Mouse (Mus musculus) limb, embryonic 15.5 days (tissue): Measurements from ENCODE around the gene D630039A03Rik. TPM values are rescaled to one million over a fixed set of nuclear protein-coding genes. Genes with fewer than 3 reads are reported as not detected.
A peak's percentile ranks its signal among the peaks of the same experiment; 100 is the strongest.

Experiments used
- ATAC-seq: fragments of 200-750 bp; cut with Nextera tagmentation; 2 replicates; pipeline ENCODE4 v1.8.0; 2017; ENCODE audit warnings: low read depth, moderate TSS enrichment; ENCODE audit not compliant: insufficient number of reproducible peaks, low FRiP score, low TSS enrichment
- H3K27ac ChIP-seq: fragments of 300-500 bp; sonication (generic); 2 replicates; pipeline ENCODE4 v1.5.1; 2015; ENCODE audit warnings: moderate library complexity, mild to moderate bottlenecking, inconsistent platforms
- H3K27me3 ChIP-seq: fragments of 300-500 bp; sonication (generic); 2 replicates; pipeline ENCODE4 v1.6.1; 2015; ENCODE audit warnings: inconsistent platforms
- H3K36me3 ChIP-seq: fragments of 300-500 bp; sonication (generic); 2 replicates; pipeline ENCODE4 v1.6.1; 2015; ENCODE audit warnings: inconsistent platforms
- H3K4me1 ChIP-seq: fragments of 300-500 bp; sonication (generic); 2 replicates; pipeline ENCODE4 v1.6.1; 2015; ENCODE audit warnings: inconsistent platforms
- H3K4me2 ChIP-seq: fragments of 300-500 bp; sonication (generic); 2 replicates; pipeline ENCODE4 v1.6.1; 2015; ENCODE audit warnings: mild to moderate bottlenecking, inconsistent platforms
- H3K4me3 ChIP-seq: fragments of 300-500 bp; sonication (generic); 2 replicates; pipeline ENCODE4 v1.5.1; 2015; ENCODE audit warnings: mild to moderate bottlenecking, inconsistent platforms
- H3K9ac ChIP-seq: fragments of 300-500 bp; sonication (generic); 2 replicates; pipeline ENCODE4 v1.6.1; 2015; ENCODE audit warnings: inconsistent platforms
- H3K9me3 ChIP-seq: fragments of 300-500 bp; sonication (generic); 2 replicates; pipeline ENCODE4 v1.6.1; 2016; ENCODE audit warnings: inconsistent platforms
- WGBS: fragments of 180-500 bp; shearing (Covaris S2); methylation state at CpG from one replicate; pipeline ENCODE4 v1.1.7; 2015; 5-methylcytosine and 5-hydroxymethylcytosine counted together
- polyA plus RNA-seq: library from polyadenylated mRNA; unstranded; fragments of >200 nt; fragmentation: Nextera tagmentation; extraction: Ambion mirVana; gene quantifications from 2 replicates; pipeline ENCODE4 v1.2.1, GENCODE M21; 2015

D630039A03Rik gene
- polyA plus RNA-seq = 0.12 and 0.14 TPM in 2 replicates

DNA sequence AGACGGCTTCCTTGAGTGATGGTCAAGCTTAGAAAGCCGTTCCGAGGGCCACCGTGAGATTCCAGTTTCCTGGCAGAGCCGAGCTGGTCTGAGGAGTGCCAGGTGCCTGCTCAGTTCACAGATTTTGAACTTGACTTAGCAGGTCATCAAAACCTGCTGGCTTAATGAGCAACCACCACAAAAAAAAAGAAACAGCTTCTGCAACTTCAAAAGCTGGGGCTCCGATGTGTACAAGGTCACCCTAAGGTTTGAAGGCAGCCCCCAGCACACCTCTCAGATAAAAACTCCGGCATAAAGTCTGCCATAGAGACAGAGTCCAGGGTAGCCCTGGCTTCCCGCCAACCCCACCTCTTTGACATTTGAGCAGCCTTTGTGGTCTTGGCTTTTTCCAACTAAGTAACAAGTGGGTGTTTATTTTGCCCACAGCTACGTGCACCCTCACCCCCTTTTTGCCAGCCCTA is at the start of gene D630039A03Rik:
Gene D630039A03Rik, minus strand, starts transcription at position 97 of the 461 bp plus-strand sequence.
- Histone ChIP-seq H3K4me3 (no peak within 1 kb of the TSS), H3K36me3 (no peaks in the 10 kb centered on the region), H3K27ac (no peak within 1 kb of the TSS), H3K4me2 (peak within 1 kb of the TSS; percentile 33), H3K9me3 (no peaks in the 10 kb centered on the region), H3K9ac (no peak within 1 kb of the TSS), H3K4me1 (peaks cover 28% of the 10 kb centered on the region), H3K27me3 (no peaks in the 10 kb centered on the region)
- ATAC-seq = no peak
- 11% methylated on average over 9 of the region's 9 CpGs for WGBS

DNA sequence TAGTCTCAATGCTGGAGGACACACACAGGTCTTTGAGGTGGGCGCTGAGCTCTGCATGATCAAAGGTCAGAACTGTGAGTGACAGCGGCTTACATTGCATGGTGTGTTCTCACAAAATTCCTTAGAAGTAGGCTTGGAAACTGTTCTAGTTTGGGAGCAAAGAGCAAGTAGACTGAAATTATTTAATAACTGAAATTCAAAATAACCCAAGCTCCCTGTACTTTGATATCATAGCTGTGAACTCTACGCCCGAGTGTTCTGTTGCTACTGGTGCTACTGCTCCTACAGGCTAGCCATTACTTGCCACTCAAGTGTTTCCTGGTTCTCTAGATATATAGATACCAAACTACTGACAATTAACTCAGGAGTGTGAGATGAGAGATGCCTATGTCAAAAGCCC is 49.4 kb upstream of the D630039A03Rik start:
- ATAC-seq = no peak
- H3K36me3 ChIP-seq = no peaks in the 10 kb centered on the region
- no peaks in the 10 kb centered on the region for H3K9me3 ChIP-seq
- H3K4me2 ChIP-seq = no peak overlapping the region
- no peak overlapping the region for H3K4me3 ChIP-seq
- H3K4me1 ChIP-seq = no peaks in the 10 kb centered on the region
- no peak overlapping the region for H3K27ac ChIP-seq
- WGBS = 90% methylated on average over 4 of the region's 4 CpGs
- H3K27me3 ChIP-seq = no peaks in the 10 kb centered on the region
- no peak overlapping the region for H3K9ac ChIP-seq

- H3K36me3 ChIP-seq = no peaks in the 10 kb centered on the region
- no peaks in the 10 kb centered on the region for H3K27me3 ChIP-seq
- WGBS = 61% methylated on average over 1 of the region's 1 CpGs
- no peak for ATAC-seq
- no peak overlapping the region for H3K4me2 ChIP-seq
- H3K9ac ChIP-seq = no peak overlapping the region
- no peak overlapping the region for H3K27ac ChIP-seq
- H3K9me3 ChIP-seq = no peaks in the 10 kb centered on the region
- H3K4me3 ChIP-seq = no peak overlapping the region
- no peaks in the 10 kb centered on the region for H3K4me1 ChIP-seq
Observed at GRCm38 (mm10) chr4:57964143-57964542, 48.0 kb upstream of the D630039A03Rik start.

DNA sequence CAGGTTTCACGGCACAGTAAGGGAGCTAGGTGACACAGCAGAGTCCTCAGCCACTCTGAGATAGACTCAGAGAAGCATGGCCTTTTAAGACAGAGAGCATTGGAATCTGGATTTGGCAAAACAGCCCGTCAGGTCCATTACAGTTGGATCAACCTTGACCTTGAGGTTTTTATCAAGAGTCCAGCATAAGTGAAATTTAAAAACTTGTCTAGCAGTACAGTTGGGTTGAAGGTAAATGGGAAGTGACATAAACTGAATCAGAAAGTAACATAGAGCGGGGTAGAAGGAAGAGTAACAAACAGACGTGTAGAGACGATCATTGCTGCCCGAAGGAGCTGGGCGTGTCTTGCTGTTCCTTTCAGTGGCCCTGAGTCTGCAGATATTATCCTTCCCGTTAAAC is 43.0 kb upstream of the D630039A03Rik start:
- no peak for ATAC-seq
- no peaks in the 10 kb centered on the region for H3K27me3 ChIP-seq

GRCm38 (mm10) chr4:57958098-57958497 is 42.0 kb upstream of the D630039A03Rik start:
- 38% methylated on average over 9 of the region's 9 CpGs for WGBS
- no peak overlapping the region for H3K27ac ChIP-seq
- no peaks in the 10 kb centered on the region for H3K27me3 ChIP-seq
- no peak overlapping the region for H3K4me3 ChIP-seq
- no peaks in the 10 kb centered on the region for H3K36me3 ChIP-seq
- no peak for ATAC-seq
- peaks cover 21% of the 10 kb centered on the region for H3K4me1 ChIP-seq
- no peak overlapping the region for H3K9ac ChIP-seq
- no peak overlapping the region for H3K4me2 ChIP-seq
- no peaks in the 10 kb centered on the region for H3K9me3 ChIP-seq

More for the DNA sequence above, 43.0 kb upstream of the D630039A03Rik start:
- Histone ChIP-seq H3K27ac (no peak overlapping the region), H3K4me1 (peaks cover 16% of the 10 kb centered on the region), H3K4me2 (no peak overlapping the region), H3K9me3 (no peaks in the 10 kb centered on the region), H3K36me3 (no peaks in the 10 kb centered on the region), H3K4me3 (no peak overlapping the region), H3K9ac (no peak overlapping the region)
- 79% methylated on average over 8 of the region's 8 CpGs for WGBS

DNA sequence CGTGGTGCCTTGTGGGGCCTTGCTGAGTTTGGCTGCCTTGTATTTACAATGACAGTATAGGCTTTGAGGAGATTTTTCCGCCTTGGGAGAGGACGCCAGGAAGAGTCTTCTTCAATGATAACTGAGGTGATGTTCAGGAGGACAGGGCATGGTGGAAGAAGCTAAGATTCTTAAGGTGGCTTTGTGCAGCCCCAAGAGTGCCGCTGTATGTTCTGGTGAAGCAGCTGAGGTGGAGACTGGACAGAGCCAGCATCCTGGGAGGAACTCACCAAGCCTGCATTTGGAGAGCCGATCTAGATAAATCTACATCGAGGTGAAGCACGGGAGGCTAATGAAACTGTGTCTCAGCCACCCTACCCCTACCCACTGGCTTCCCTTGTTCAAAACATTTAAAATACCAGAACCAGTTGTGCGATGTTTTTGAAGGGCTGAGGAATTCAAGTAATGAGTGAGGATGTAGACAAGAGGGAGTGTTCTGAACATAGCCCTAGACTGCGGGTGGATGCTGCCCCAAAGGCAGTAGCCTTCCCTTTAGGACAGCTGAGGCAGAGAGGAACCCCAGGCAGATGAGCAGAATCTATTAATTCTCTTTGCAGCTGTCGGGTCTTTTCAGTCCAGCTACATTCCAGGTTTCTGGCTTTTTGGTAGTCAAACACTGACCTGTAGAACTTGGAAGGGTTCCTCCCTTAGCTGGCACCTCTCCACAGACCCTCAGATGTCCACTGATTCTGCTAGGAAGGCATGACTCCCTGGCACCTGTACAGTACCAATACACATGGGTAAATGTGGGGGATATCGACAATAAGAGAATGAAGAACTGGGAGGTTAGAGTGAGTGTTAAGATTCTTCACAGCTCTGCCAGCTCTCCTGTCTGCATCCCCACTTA is 41.3 kb upstream of the D630039A03Rik start:
- Histone ChIP-seq H3K27me3 (no peaks in the 10 kb centered on the region), H3K9ac (0 out of 2 replicates have a peak overlapping the region, but pooled peaks have one; percentile 31), H3K4me3 (peak overlapping the region; percentile 89), H3K4me2 (peak overlapping the region; percentile 69), H3K27ac (peak overlapping the region; percentile 96), H3K4me1 (peaks cover 21% of the 10 kb centered on the region), H3K36me3 (no peaks in the 10 kb centered on the region), H3K9me3 (no peaks in the 10 kb centered on the region)
- no peak for ATAC-seq
- WGBS = 38% methylated on average over 11 of the region's 11 CpGs

DNA sequence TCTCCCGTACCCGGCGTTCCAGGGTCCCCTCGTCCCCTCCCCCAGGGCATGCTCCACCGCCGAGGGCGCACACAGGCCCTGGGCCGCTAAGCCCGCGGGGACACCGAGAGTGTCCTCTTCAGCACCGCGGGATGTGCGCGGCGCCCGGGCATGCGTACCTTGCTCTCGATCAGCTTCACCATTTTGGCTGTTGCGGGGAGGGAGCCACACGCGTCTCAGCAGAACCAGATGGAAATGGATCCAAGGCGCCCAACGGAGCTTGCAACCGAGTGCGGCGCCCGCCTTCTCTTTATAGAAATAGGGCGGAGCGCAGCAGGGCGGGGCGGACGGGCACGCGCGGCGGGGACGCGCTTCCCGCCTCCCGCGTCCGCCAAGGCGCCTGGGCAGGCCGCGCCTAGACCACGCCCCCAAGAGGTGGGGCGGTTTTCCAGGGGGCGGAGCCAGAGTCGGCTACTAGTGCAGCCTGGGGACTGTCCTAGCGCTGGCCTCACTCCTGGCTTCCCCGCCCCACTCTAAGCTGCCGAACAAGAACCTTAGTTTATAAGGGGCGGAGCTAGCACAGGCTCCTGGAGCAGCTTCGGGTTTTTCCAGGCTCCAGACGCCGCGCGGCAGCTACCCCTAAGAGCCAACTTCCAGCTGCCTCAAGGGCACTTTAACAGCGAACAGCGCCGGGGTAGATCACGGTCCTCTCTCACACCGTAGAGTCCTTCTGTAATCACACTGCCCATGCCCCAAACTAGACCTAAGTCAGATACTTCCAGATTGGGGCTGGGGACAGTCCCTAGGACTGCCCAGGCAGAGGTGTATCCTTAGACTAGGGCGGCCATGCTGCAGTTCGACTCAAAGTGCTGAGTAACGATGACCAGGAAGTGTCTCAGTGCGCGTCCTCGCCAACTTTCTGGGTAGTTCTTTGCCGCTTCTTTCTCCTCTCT is 40.2 kb upstream of the D630039A03Rik start, which contains the start of gene Txn1:
Gene Txn1, minus strand, starts transcription at position 383 of the 932 bp plus-strand sequence.
- H3K27me3 ChIP-seq = no peaks in the 10 kb centered on the region
- H3K27ac ChIP-seq = peak within 1 kb of the TSS; percentile 96
- H3K4me1 ChIP-seq = peaks cover 21% of the 10 kb centered on the region
- peak within 1 kb of the TSS; percentile 76 for H3K9ac ChIP-seq
- H3K36me3 ChIP-seq = peaks cover 8% of the 10 kb centered on the region
- under 1% methylated on average over 71 of the region's 71 CpGs for WGBS
- peak within 1 kb of the TSS; percentile 69 for H3K4me2 ChIP-seq
- ATAC-seq = peak; percentile 98
- no peaks in the 10 kb centered on the region for H3K9me3 ChIP-seq
- H3K4me3 ChIP-seq = peak within 1 kb of the TSS; percentile 89

DNA sequence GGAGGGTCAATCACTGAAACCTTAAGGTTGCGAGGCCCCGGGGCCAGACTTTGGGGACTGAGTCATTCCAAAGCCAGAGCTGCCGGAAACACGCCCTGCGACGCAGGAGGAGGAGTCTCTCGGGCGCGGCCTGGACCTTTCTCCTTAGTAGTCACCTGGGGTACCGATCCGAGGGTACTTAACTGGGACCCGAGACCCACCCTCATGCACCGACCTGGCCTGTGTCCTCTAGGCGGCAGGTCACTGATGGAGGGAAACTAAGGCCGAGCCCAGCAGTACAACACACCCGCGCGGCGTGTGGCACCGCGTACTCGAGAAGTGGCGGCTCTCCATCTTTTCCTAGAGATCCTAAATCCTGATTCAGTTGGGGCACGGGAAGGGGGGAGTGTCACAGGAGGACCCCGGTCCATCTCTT is 39.5 kb upstream of the D630039A03Rik start:
- Histone ChIP-seq H3K9ac (peak overlapping the region; percentile 76), H3K27ac (peak overlapping the region; percentile 93)
- WGBS = under 1% methylated on average over 25 of the region's 25 CpGs

DNA sequence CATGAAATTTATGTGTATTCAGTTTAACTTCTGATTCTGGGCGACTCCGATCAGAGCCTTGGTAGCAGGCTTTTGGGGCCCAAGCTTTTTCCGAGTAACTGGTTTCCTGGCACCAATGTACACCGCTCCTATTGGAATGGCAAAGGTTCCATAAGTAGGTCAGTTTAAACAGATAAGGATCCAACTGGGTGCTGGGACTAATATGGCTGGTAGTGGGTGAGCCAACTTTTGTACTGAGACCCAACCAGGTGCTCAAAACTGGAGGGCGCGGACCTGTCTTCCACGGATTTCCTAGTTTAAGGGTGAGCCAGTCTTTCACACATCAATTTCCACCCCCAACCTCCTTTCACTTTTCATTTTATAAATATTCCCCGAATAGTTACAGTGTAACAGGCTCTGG is 38.9 kb upstream of the D630039A03Rik start:
- 70% methylated on average over 8 of the region's 8 CpGs for WGBS
- Histone ChIP-seq H3K4me2 (peak overlapping the region; percentile 69), H3K4me1 (peaks cover 21% of the 10 kb centered on the region), H3K9me3 (no peaks in the 10 kb centered on the region), H3K36me3 (peaks cover 21% of the 10 kb centered on the region), H3K27me3 (no peaks in the 10 kb centered on the region), H3K27ac (peak overlapping the region; percentile 93), H3K9ac (peak overlapping the region; percentile 76; the same call in 1 of the 2 replicates), H3K4me3 (peak overlapping the region; percentile 89)
- ATAC-seq = no peak

More for the DNA sequence above, 39.5 kb upstream of the D630039A03Rik start:
- Histone ChIP-seq H3K4me2 (peak overlapping the region; percentile 69), H3K36me3 (peaks cover 15% of the 10 kb centered on the region), H3K4me3 (peak overlapping the region; percentile 89), H3K4me1 (peaks cover 21% of the 10 kb centered on the region), H3K27me3 (no peaks in the 10 kb centered on the region), H3K9me3 (no peaks in the 10 kb centered on the region)
- no peak; the same call in 1 of the 2 replicates for ATAC-seq

GRCm38 (mm10) chr4:57954580-57954979 is 38.5 kb upstream of the D630039A03Rik start:
- no peak overlapping the region for H3K9ac ChIP-seq
- peaks cover 21% of the 10 kb centered on the region for H3K4me1 ChIP-seq
- peak overlapping the region; percentile 89 for H3K4me3 ChIP-seq
- WGBS = 74% methylated on average over 6 of the region's 6 CpGs
- H3K9me3 ChIP-seq = no peaks in the 10 kb centered on the region
- peaks cover 25% of the 10 kb centered on the region for H3K36me3 ChIP-seq
- H3K27ac ChIP-seq = no peak overlapping the region
- ATAC-seq = no peak
- no peaks in the 10 kb centered on the region for H3K27me3 ChIP-seq
- peak overlapping the region; percentile 69 for H3K4me2 ChIP-seq

DNA sequence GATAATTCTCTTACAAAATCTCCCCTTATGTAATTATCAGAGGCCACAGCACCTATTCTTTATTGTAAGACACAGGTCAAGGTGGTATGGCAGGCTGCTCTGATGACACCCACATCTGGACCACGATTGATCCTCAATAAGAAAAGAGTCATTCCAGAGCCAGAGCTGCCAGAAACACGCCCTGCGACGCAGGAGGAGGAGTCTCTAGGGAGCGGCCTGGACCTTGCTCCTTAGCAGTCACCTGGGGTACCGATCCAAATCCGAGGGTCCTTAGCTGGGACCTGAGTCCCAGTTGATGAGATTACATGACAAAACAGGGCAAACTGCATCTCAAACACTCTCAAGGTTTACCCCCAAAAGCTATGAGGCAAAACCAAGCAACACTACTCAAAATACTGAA is 37.7 kb upstream of the D630039A03Rik start:
- Histone ChIP-seq H3K36me3 (peaks cover 33% of the 10 kb centered on the region), H3K27me3 (no peaks in the 10 kb centered on the region), H3K27ac (no peak overlapping the region), H3K4me3 (no peak overlapping the region), H3K4me2 (no peak overlapping the region), H3K9me3 (no peaks in the 10 kb centered on the region), H3K9ac (no peak overlapping the region), H3K4me1 (peaks cover 21% of the 10 kb centered on the region)
- ATAC-seq = no peak
- WGBS = 86% methylated on average over 7 of the region's 7 CpGs
